ENCODE assay signal across 8 mouse cellular contexts in the genomic region with DNA sequence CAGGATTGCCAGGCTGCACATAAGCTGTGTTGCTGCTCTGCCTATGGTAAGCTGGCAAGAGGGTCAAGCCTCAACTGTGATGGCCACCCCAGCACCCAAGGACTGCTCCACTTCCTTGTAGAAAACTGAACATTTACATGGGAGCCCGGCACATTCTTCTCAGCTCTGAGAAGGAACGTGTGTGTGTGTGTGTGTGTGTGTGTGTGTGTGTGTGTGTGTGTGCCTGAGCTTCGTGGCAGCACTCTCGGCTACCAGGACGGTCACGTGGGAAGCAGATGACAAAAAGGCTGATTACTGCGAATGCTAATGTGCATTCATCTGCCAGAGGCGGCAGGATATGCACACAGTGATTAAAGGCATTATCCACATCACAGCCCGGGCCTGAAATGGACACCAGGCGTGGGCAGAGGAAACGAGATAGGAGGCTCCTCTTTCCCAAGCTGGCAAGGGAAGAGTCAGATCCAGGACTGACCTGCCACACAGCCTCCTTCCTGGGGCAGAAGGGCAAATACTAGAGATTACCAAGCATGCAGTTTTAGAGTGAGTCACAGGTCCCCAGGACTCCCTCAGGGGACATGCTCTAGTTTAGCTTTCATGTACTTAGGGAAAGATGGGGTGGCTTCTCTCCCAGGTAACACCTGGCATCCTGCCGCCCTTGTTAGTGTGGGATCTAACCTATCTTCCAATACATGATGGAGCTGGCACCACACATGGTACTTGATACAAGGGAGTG.
DNase-seq lines count a peak whose midpoint lies in the region; ATAC-seq lines count a peak whose summit lies in the region.

No protein-coding gene starts in this region.

- ATAC-seq in frontal cortex, adult (ENCODE audit: low TSS enrichment), result peak; percentile 66

- intact Hi-C loops in left cerebral cortex, postnatal 10 days (cut with DNase I), result no loop called here

- peak; percentile 48 to 79 for DNase-seq in adrenal gland, adult (ENCODE audit: inconsistent age in 2 of 2, low spot score in 1 of 2)
- no peak for DNase-seq in adrenal gland, postnatal 4 days (ENCODE audit: low spot score in 2 of 2)
- peak; percentile 21 for DNase-seq in kidney, adult 18-20 months
- peak; percentile 49 to 56 for DNase-seq in left cerebral cortex, postnatal 10 days (ENCODE audit: extremely low spot score in 1 of 2, low spot score in 2 of 2)
- DNase-seq in retina, postnatal 7 days (ENCODE audit: low read depth, low spot score), result peak; percentile 43
- no peak for DNase-seq in thymus, postnatal 14 days
- no peak for DNase-seq in thymus, postnatal 0 days (ENCODE audit: low spot score)

Comparison
In these comparisons a context has a peak if more than half of its experiments do, and no peak if none do; other contexts are left out.
1. DNase-seq: peak in adrenal gland, adult (2 of 2), kidney, adult 18-20 months (single experiment), left cerebral cortex, postnatal 10 days (2 of 2) and retina, postnatal 7 days (single experiment); none in adrenal gland, postnatal 4 days (0 of 2), thymus, postnatal 14 days (single experiment) and thymus, postnatal 0 days (single experiment).